Mouse (Mus musculus) limb, embryonic 12.5 days (tissue): ENCODE measurements at regions not wholly inside any gene's neighbourhood (a gene's known extent, or its start where the extent isn't known, plus 50 kb on each side); places are given as distances from the start of the nearest gene placed in this dataset.

Source experiments
- ATAC-seq: fragments of 200-750 bp; cut with Nextera tagmentation; 2 replicates; pipeline ENCODE4 v1.8.0; 2017; ENCODE audit warnings: low read depth, moderate TSS enrichment; ENCODE audit not compliant: insufficient number of reproducible peaks, insufficient read depth, low FRiP score, low TSS enrichment
- H3K27ac ChIP-seq: fragments of 300-500 bp; sonication (generic); 2 replicates; pipeline ENCODE4 v1.5.1; 2016; ENCODE audit warnings: mild to moderate bottlenecking, moderate library complexity
- H3K27me3 ChIP-seq: fragments of 300-500 bp; sonication (generic); 2 replicates; pipeline ENCODE4 v1.6.1; 2016; ENCODE audit warnings: mild to moderate bottlenecking, moderate library complexity
- H3K36me3 ChIP-seq: fragments of 300-500 bp; sonication (generic); 2 replicates; pipeline ENCODE4 v1.6.1; 2016; ENCODE audit warnings: mild to moderate bottlenecking, moderate library complexity
- H3K4me1 ChIP-seq: fragments of 300-500 bp; sonication (generic); replicated peaks from 2 replicates; pipeline ENCODE4 v1.6.1; 2016
- H3K4me2 ChIP-seq: fragments of 300-500 bp; sonication (generic); 2 replicates; pipeline ENCODE4 v1.6.1; 2016; ENCODE audit warnings: mild to moderate bottlenecking, moderate library complexity
- H3K4me3 ChIP-seq: fragments of 300-500 bp; sonication (generic); replicated peaks from 2 replicates; pipeline ENCODE4 v1.5.1; 2016; ENCODE audit warnings: mild to moderate bottlenecking
- H3K9ac ChIP-seq: fragments of 300-500 bp; sonication (generic); replicated peaks from 2 replicates; pipeline ENCODE4 v1.6.1; 2016; ENCODE audit warnings: mild to moderate bottlenecking, moderate library complexity
- H3K9me3 ChIP-seq: fragments of 300-500 bp; sonication (generic); 2 replicates; pipeline ENCODE4 v1.6.1; 2016; ENCODE audit warnings: mild to moderate bottlenecking, moderate library complexity
- whole genome bisulfite sequencing: fragments of 180-500 bp; shearing (Covaris S2); methylation state at CpG from one replicate; pipeline ENCODE4 v1.1.7; 2016; 5-methylcytosine and 5-hydroxymethylcytosine counted together

DNA sequence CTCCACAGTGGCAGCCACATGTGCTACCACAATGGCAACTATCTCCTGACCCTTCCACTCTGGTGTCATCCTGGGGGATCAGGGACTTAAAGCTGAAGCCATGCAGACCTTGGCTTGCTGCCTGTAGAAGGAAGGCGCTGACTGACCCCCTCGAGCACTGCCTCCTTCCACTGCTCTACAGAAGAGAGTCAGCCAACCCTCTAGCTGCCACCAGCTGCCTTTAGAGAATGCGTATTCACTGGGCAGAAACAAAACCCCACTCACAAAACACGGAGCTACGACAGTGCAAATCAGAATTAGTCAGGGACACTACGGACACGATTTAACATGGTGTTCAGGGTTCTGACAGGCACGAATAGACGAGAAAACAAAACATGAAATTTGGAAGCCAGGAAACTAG, 67.1 kb upstream of the A530016L24Rik start:
- Histone ChIP-seq H3K4me3 (no peak overlapping the region), H3K36me3 (no peaks in the 10 kb centered on the region), H3K4me1 (0 out of 2 replicates have a peak, but pooled peaks cover 4% of the 10 kb centered on the region), H3K27me3 (peaks cover 16% of the 10 kb centered on the region), H3K9ac (no peak overlapping the region), H3K4me2 (no peak overlapping the region), H3K27ac (no peak overlapping the region), H3K9me3 (no peaks in the 10 kb centered on the region)
- 88% methylated on average over 9 of the region's 9 CpGs for WGBS
- ATAC-seq = no peak

- no peaks in the 10 kb centered on the region for H3K36me3 ChIP-seq
- H3K4me2 ChIP-seq = no peak overlapping the region
- no peak for ATAC-seq
- H3K27ac ChIP-seq = no peak overlapping the region
- peaks cover 25% of the 10 kb centered on the region for H3K27me3 ChIP-seq
- H3K4me1 ChIP-seq = peaks cover 15% of the 10 kb centered on the region
- no peak overlapping the region for H3K9ac ChIP-seq
- 87% methylated on average over 6 of the region's 6 CpGs for WGBS
- H3K4me3 ChIP-seq = no peak overlapping the region
- no peaks in the 10 kb centered on the region for H3K9me3 ChIP-seq
These were observed 65.1 kb upstream of the A530016L24Rik start for GRCm38 (mm10) chr12:112424150-112424549.

GRCm38 (mm10) chr12:112426681-112427080, 62.6 kb upstream of the A530016L24Rik start:
- WGBS = 90% methylated on average over 9 of the region's 9 CpGs
- H3K4me3 ChIP-seq = no peak overlapping the region
- peaks cover 37% of the 10 kb centered on the region for H3K4me1 ChIP-seq
- H3K36me3 ChIP-seq = no peaks in the 10 kb centered on the region
- H3K9me3 ChIP-seq = no peaks in the 10 kb centered on the region
- no peak overlapping the region for H3K27ac ChIP-seq
- no peak overlapping the region for H3K4me2 ChIP-seq
- H3K27me3 ChIP-seq = peaks cover 29% of the 10 kb centered on the region
- ATAC-seq = no peak
- H3K9ac ChIP-seq = no peak overlapping the region

DNA sequence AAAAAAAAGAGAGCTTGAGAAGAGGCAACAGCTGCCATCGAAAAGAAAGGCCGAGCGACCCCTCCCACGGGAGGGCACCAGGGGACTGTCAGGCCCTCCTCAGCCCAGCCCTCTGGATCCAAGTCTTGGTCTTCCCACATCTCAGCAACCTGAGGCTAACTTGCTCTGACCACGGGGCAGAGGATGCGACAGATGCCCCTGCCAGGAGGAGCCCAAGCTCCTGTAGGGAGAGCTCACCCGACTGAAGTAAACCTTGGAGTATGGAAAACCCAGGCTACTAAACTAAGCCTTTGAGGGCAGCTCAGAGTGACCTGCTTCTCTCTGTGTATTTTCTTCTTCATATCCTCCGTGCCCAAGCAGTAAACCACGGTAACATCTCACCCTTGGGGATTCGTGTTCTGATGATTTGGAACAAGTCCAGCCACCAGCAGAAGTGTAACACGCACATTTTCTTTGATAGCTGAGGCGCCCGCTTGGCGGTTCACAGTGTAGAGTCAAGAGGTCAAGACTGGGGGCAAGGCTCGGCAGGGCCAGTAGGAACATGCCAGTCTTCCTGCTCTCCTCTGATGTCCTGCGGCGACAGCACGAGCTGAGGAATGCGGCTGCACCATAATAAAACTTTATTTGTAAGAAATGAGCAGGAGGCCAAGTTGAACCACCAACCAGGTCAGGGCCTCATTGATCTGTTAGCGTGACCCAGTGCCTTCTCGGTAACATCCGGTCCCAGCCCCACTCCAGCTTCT, 59.0 kb upstream of the A530016L24Rik start:
- Histone ChIP-seq H3K4me2 (peak overlapping the region; percentile 15; the same call in 1 of the 2 replicates), H3K4me1 (peaks cover 52% of the 10 kb centered on the region)
- WGBS = 23% methylated on average over 22 of the region's 22 CpGs

GRCm38 (mm10) chr12:112433315-112433714, 55.9 kb upstream of the A530016L24Rik start:
- H3K4me1 ChIP-seq = peaks cover 61% of the 10 kb centered on the region
- H3K9ac ChIP-seq = no peak overlapping the region
- 8% methylated on average over 12 of the region's 12 CpGs for WGBS
- no peak overlapping the region for H3K4me2 ChIP-seq
- no peaks in the 10 kb centered on the region for H3K9me3 ChIP-seq
- H3K4me3 ChIP-seq = no peak overlapping the region
- H3K27ac ChIP-seq = no peak overlapping the region
- H3K27me3 ChIP-seq = peaks cover 18% of the 10 kb centered on the region
- no peak for ATAC-seq
- H3K36me3 ChIP-seq = no peaks in the 10 kb centered on the region

More for the DNA sequence above, 59.0 kb upstream of the A530016L24Rik start:
- no peaks in the 10 kb centered on the region for H3K9me3 ChIP-seq
- H3K27me3 ChIP-seq = peaks cover 37% of the 10 kb centered on the region
- no peak overlapping the region for H3K9ac ChIP-seq
- no peak overlapping the region for H3K4me3 ChIP-seq
- ATAC-seq = no peak
- no peaks in the 10 kb centered on the region for H3K36me3 ChIP-seq
- H3K27ac ChIP-seq = peak overlapping the region; percentile 37; the same call in 1 of the 2 replicates

DNA sequence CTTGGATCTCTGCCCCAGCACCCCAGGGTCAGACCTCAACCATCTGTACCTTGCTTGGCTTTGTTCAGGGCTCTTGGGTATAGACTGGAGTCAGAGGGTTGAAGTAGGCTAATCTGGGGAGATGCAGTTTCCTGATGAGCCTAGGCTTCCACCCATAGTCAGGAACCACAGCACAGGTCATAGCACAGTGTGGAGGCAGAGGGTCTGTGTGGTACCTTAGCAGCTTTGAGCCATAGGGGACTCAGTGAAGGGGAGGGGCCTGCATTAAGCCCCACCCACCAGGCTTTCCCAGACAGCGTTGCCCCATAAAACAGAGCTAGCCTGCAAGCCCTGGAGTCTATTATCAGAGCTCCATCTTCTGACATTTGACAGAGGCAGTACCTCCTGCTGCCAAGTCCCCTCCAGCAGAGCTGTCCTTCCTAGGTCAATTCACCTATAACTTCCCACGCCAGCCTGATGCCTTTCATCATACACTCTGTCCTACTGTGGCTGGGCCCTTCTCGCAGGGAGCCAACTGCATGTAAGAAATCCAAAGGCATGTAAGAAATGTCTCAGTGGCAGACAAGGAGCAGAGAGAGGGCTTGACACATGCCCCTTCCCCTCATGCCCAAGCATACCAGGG, 54.5 kb upstream of the A530016L24Rik start:
- peak overlapping the region; percentile 25; the same call in 1 of the 2 replicates for H3K27ac ChIP-seq
- peak; percentile 13; the same call in 1 of the 2 replicates for ATAC-seq
- peaks cover 14% of the 10 kb centered on the region for H3K27me3 ChIP-seq
- WGBS = 32% methylated on average over 3 of the region's 3 CpGs
- H3K9ac ChIP-seq = 0 out of 2 replicates have a peak overlapping the region, but pooled peaks have one; percentile 12
- H3K4me1 ChIP-seq = peaks cover 46% of the 10 kb centered on the region
- no peak overlapping the region for H3K4me3 ChIP-seq
- no peaks in the 10 kb centered on the region for H3K36me3 ChIP-seq
- H3K4me2 ChIP-seq = no peak overlapping the region
- H3K9me3 ChIP-seq = no peaks in the 10 kb centered on the region

DNA sequence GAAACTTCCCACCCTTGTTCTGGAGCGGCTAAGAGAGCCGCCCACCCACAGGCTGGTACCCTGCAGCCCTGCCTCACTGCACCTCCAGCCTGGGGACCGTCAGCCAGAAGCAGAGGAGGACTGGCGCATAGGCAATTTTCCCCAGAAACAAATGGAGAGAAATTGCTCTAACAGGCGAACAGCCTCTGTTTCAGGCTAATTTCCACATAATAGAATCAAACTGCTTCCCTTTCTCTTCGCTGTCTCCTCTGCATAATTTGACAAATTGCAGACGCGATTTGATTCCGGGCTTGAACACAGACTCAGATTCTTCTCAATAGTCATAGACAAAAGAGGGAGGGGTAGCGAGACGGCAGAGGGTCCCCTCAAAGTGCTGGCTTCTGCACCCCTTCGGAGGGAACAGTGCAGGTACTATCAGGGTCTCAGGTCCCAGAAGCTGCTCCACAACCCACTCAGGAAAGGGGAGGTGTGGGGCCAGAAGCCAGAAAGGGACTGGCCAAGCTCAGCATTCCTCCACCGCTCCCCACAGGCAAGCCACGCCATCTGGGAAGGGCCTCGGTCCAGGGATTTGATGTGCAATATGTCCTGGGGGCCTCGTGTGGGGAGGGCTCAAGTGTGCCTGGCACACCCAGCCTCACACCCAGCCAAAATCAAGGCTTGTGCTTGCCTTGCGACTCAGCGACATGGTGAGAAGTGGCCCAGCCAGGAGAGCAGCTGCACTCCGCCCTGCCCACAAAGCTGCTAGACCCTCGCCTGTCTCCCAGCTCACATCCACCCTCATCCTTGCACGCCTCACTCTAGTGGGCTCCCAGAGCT, 53.7 kb upstream of the A530016L24Rik start:
- Histone ChIP-seq H3K4me1 (peaks cover 39% of the 10 kb centered on the region), H3K27ac (peak overlapping the region; percentile 25; the same call in 1 of the 2 replicates), H3K27me3 (peaks cover 14% of the 10 kb centered on the region), H3K36me3 (no peaks in the 10 kb centered on the region), H3K4me2 (no peak overlapping the region), H3K4me3 (no peak overlapping the region), H3K9me3 (no peaks in the 10 kb centered on the region), H3K9ac (0 out of 2 replicates have a peak overlapping the region, but pooled peaks have one; percentile 12)
- ATAC-seq = no peak
- 54% methylated on average over 21 of the region's 21 CpGs for WGBS

- H3K4me2 ChIP-seq = no peak overlapping the region
- peaks cover 31% of the 10 kb centered on the region for H3K4me1 ChIP-seq
- no peak overlapping the region; the same call in 1 of the 2 replicates for H3K27ac ChIP-seq
- no peaks in the 10 kb centered on the region for H3K9me3 ChIP-seq
- 34% methylated on average over 3 of the region's 3 CpGs for WGBS
- H3K9ac ChIP-seq = no peak overlapping the region
- no peaks in the 10 kb centered on the region for H3K36me3 ChIP-seq
- H3K4me3 ChIP-seq = no peak overlapping the region
- ATAC-seq = no peak
- H3K27me3 ChIP-seq = peaks cover 8% of the 10 kb centered on the region; the same call in 1 of the 2 replicates
These were observed 52.2 kb upstream of the A530016L24Rik start for GRCm38 (mm10) chr12:112437046-112437445.

- ATAC-seq = no peak
- H3K36me3 ChIP-seq = no peaks in the 10 kb centered on the region
- H3K27ac ChIP-seq = no peak overlapping the region
- no peak overlapping the region for H3K9ac ChIP-seq
- no peak overlapping the region for H3K4me3 ChIP-seq
- 0 out of 2 replicates have a peak, but pooled peaks cover 4% of the 10 kb centered on the region for H3K27me3 ChIP-seq
- WGBS = 87% methylated on average over 8 of the region's 8 CpGs
- no peak overlapping the region for H3K4me2 ChIP-seq
- H3K4me1 ChIP-seq = peaks cover 25% of the 10 kb centered on the region
- no peaks in the 10 kb centered on the region for H3K9me3 ChIP-seq
These were observed 51.0 kb upstream of the A530016L24Rik start for GRCm38 (mm10) chr12:112438206-112438605.
